Mouse (Mus musculus): ENCODE data around the gene Il7r.

Gene Il7r

GRCm38 (mm10) chr15:9471053-9471685, 58.8 kb downstream of the Il7r start:
- peak; percentile 10 for DNase-seq

DNA sequence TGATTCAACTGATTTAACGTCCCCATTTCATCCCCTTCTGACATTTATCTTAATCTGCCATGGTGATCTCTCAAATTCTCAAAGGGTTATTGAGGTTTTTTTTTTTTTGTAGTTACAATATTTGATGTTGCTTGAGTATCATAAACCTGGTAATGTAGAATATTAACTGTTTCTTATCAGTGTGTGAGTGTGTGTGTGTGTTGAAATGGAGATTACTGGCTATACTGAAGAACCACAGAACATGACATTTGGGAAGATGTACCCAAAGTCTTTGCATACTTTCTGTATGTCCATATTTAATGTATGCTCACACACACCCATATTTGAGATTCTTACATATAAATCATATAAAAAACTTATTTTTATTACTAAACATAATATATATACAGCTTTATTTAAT, 65.9 kb downstream of the Il7r start:
- no peak for DNase-seq

DNA sequence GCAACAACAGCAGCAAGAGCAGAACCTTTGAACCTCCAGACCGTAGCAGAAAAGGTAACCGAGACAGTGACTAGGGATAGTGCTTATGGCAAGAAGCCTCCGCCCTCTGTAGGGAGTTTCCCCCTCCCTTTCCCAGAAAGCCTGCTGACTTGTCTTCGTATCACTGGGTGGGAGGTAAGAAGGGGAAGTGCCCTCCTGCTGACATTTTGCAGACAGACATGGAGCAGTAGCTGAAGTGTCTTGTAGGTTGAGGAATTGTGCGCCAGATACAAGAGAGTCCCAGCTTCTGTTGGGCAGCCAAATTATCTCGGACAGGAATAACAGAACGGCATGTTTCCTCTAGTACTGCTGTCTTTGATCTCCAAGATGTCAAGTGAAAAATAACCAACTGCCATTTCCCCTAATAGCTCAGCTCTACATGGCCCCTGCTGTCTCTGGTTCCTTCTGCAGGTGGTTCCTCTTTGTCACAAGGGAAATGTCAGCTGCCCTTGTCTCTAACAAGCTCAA, 66.4 kb downstream of the Il7r start:
- DNase-seq: no peak

All from cerebellum, adult 11 months (tissue).